Mouse (Mus musculus) c-Kit-positive CD71-positive TER-119-positive erythroid progenitor cells, embryonic 14.5 days (primary cell): ENCODE measurements around the gene Mpzl3.

ENCODE experiments used
- DNase-seq: peaks from one replicate; pipeline ENCODE4 v3.0.0-alpha.2; 2013; ENCODE audit warnings: low spot score

Mpzl3 gene

GRCm38 (mm10) chr9:45042947-45043346, 12.0 kb upstream of the Mpzl3 start:
- DNase-seq: no peak

GRCm38 (mm10) chr9:45046973-45047372, 8.0 kb upstream of the Mpzl3 start:
- DNase-seq: no peak

GRCm38 (mm10) chr9:45048511-45048910, 6.5 kb upstream of the Mpzl3 start:
- peak; percentile 15 for DNase-seq

- DNase-seq: no peak
Observed at GRCm38 (mm10) chr9:45049731-45050130, 5.3 kb upstream of the Mpzl3 start.

GRCm38 (mm10) chr9:45050301-45050700, 4.7 kb upstream of the Mpzl3 start:
- no peak for DNase-seq

- DNase-seq: no peak
Observed at GRCm38 (mm10) chr9:45058304-45058940, 3.4 kb downstream of the Mpzl3 start.

- DNase-seq: no peak
Observed at GRCm38 (mm10) chr9:45060151-45060550, 5.2 kb downstream of the Mpzl3 start.

GRCm38 (mm10) chr9:45062677-45063076, 7.7 kb downstream of the Mpzl3 start:
- no peak for DNase-seq

GRCm38 (mm10) chr9:45064421-45064820, 9.4 kb downstream of the Mpzl3 start:
- no peak for DNase-seq

- no peak for DNase-seq
Observed at GRCm38 (mm10) chr9:45066735-45067134, 11.7 kb downstream of the Mpzl3 start.

- DNase-seq: no peak
Observed at GRCm38 (mm10) chr9:45071800-45072199, 16.8 kb downstream of the Mpzl3 start.

GRCm38 (mm10) chr9:45077859-45078258, 22.9 kb downstream of the Mpzl3 start:
- DNase-seq: no peak

- no peak for DNase-seq
Observed at GRCm38 (mm10) chr9:45079011-45079410, 24.0 kb downstream of the Mpzl3 start, which contains the start of gene Jaml. Gene Jaml, plus strand, starts transcription at chr9:45079183.

GRCm38 (mm10) chr9:45083132-45083531, 28.1 kb downstream of the Mpzl3 start:
- no peak for DNase-seq

- DNase-seq: no peak
Observed at GRCm38 (mm10) chr9:45084556-45084955, 29.6 kb downstream of the Mpzl3 start.

- no peak for DNase-seq
Observed at GRCm38 (mm10) chr9:45085741-45086690, 31.0 kb downstream of the Mpzl3 start.

- DNase-seq: no peak
Observed at GRCm38 (mm10) chr9:45088040-45088439, 33.1 kb downstream of the Mpzl3 start.

GRCm38 (mm10) chr9:45090811-45091210, 35.8 kb downstream of the Mpzl3 start:
- no peak for DNase-seq

GRCm38 (mm10) chr9:45092641-45093040, 37.7 kb downstream of the Mpzl3 start:
- no peak for DNase-seq

GRCm38 (mm10) chr9:45095149-45095937, 40.4 kb downstream of the Mpzl3 start:
- no peak for DNase-seq

GRCm38 (mm10) chr9:45097877-45098276, 42.9 kb downstream of the Mpzl3 start:
- no peak for DNase-seq

- no peak for DNase-seq
Observed at GRCm38 (mm10) chr9:45098426-45098825, 43.4 kb downstream of the Mpzl3 start.
